Mouse (Mus musculus): Measurements from ENCODE around the gene Mal. TPM values are rescaled to one million over a fixed set of nuclear protein-coding genes. Genes with fewer than 3 reads are reported as not detected.
A peak's percentile ranks its signal among the peaks of the same experiment; 100 is the strongest.

The Mal gene
- 1 to 10 TPM; 4.6 to 6.1 TPM for total RNA-seq (2021)
- long read RNA-seq, experiment 1, partial matches to known transcripts = 0 of 5 reads
- long read RNA-seq, experiment 1, other reads (novel, unspliced or antisense) = 3 of 5 reads
- long read RNA-seq, experiment 2, partial matches to known transcripts = 0 of 2 reads
- long read RNA-seq, experiment 2, other reads (novel, unspliced or antisense) = 0 of 2 reads

GRCm38 (mm10) chr2:127656086-127656720, at the start of gene Mal:
Gene Mal (minus strand): TSS chr2:127656695.
- peak; percentile 15 for DNase-seq

- no peak for DNase-seq
These were observed 48.8 kb upstream of the Mal start for GRCm38 (mm10) chr2:127705267-127705666.

- no peak for DNase-seq
These were observed 32.7 kb upstream of the Mal start for GRCm38 (mm10) chr2:127689239-127689638.

- peak; percentile 52 for DNase-seq
These were observed 27.3 kb upstream of the Mal start for GRCm38 (mm10) chr2:127683687-127684331.

- DNase-seq = no peak
These were observed 11.5 kb upstream of the Mal start for GRCm38 (mm10) chr2:127667843-127668506.

GRCm38 (mm10) chr2:127667015-127667414, 10.5 kb upstream of the Mal start:
- DNase-seq = no peak

- no peak for DNase-seq
These were observed 6.2 kb upstream of the Mal start for GRCm38 (mm10) chr2:127662708-127663107.

- DNase-seq = no peak
These were observed 1.1 kb downstream of the Mal start for GRCm38 (mm10) chr2:127655419-127655818.

GRCm38 (mm10) chr2:127654786-127655185, 1.7 kb downstream of the Mal start:
- no peak for DNase-seq

GRCm38 (mm10) chr2:127652805-127653204, 3.7 kb downstream of the Mal start:
- no peak for DNase-seq

GRCm38 (mm10) chr2:127652335-127652734, 4.2 kb downstream of the Mal start:
- no peak for DNase-seq

GRCm38 (mm10) chr2:127651601-127652000, 4.9 kb downstream of the Mal start:
- DNase-seq = no peak

GRCm38 (mm10) chr2:127649921-127650320, 6.6 kb downstream of the Mal start:
- DNase-seq = no peak

GRCm38 (mm10) chr2:127648145-127648544, 8.3 kb downstream of the Mal start:
- no peak for DNase-seq

- DNase-seq = no peak
These were observed 9.6 kb downstream of the Mal start for GRCm38 (mm10) chr2:127646875-127647274.

GRCm38 (mm10) chr2:127643728-127644704, 12.5 kb downstream of the Mal start:
- DNase-seq = no peak

GRCm38 (mm10) chr2:127638973-127639372, 17.5 kb downstream of the Mal start:
- no peak for DNase-seq

- no peak for DNase-seq
These were observed 20.9 kb downstream of the Mal start for GRCm38 (mm10) chr2:127635581-127635980.

GRCm38 (mm10) chr2:127632601-127633000, 23.9 kb downstream of the Mal start:
- no peak for DNase-seq

- no peak for DNase-seq
These were observed 28.4 kb downstream of the Mal start for GRCm38 (mm10) chr2:127627990-127628570.

GRCm38 (mm10) chr2:127627354-127627753, 29.1 kb downstream of the Mal start:
- no peak for DNase-seq
